Mouse (Mus musculus) cortical plate, adult 2 months (tissue): ENCODE measurements around the gene Asb16.

ENCODE experiments used
- CTCF ChIP-seq: fragments of 200-500 bp; IDR thresholded peaks from 2 replicates; pipeline ENCODE4 v1.5.1; 2011; ENCODE audit warnings: mild to moderate bottlenecking, control low read depth, low read length; ENCODE audit not compliant: insufficient read depth; ENCODE audit errors: extremely low read depth
- POLR2A ChIP-seq: fragments of 200-500 bp; IDR thresholded peaks from 2 replicates; pipeline ENCODE4 v1.6.1; 2011; ENCODE audit warnings: mild to moderate bottlenecking, low read length, control low read depth; ENCODE audit not compliant: insufficient read depth; ENCODE audit errors: extremely low read depth

DNA sequence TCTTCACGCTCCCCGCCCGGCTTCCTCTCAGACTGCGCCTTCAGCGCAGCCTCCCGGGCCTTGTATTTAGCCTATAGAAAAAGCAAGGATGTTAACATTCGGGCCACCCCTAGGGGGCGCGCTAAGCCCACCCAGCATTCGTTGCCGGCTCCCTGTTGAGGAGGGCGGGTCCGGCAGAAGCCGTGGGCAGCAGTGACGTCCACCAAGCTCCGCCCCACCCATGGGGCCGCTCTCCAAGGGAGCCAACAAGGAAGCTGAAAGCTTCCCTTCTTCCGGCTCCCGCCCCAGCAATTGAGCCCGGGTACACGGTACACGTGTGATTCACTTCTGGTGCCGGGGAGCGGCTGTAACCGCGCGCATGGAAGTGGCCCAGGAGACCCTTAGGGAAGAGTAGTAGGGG lies 40.4 kb downstream of the Asb16 start:
- TF ChIP-seq CTCF: peak; percentile 85
- TF ChIP-seq POLR2A: 0 out of 2 replicates have a peak, but pooled peaks have one; percentile 42
